Mouse (Mus musculus) CH12.LX (cell line): ENCODE measurements around the gene Osbpl5. TPM values are rescaled to one million over a fixed set of nuclear protein-coding genes. Genes with fewer than 3 reads are reported as not detected.

Experiments used
- DNase-seq: peaks from one replicate; pipeline ENCODE4 v3.0.0-alpha.2; 2013; ENCODE audit errors: extremely low read depth
- H3K27ac ChIP-seq: 2 replicates; pipeline ENCODE4 v1.5.1; 2012; ENCODE audit warnings: low read depth, mild to moderate bottlenecking, control low read depth, moderate library complexity; ENCODE audit not compliant: insufficient read depth
- H3K27me3 ChIP-seq: replicated peaks from 2 replicates; pipeline ENCODE3; 2012; ENCODE audit warnings: inconsistent platforms
- H3K36me3 ChIP-seq, 2 experiments: replicated peaks in 1 of 2; 2 replicates each; pipeline versions ENCODE3 to v1.6.1; 2012; ENCODE audit warnings: inconsistent platforms in 1 of 2, low read length in 1 of 2, mild to moderate bottlenecking in 1 of 2, mixed read lengths in 1 of 2, moderate library complexity in 1 of 2; ENCODE audit not compliant: control insufficient read depth in 1 of 2, insufficient read depth in 1 of 2
- H3K4me1 ChIP-seq, 2 experiments: 2 replicates each; pipeline ENCODE4 v1.6.1; 2012; ENCODE audit warnings: inconsistent platforms in 1 of 2, moderate library complexity in 1 of 2; ENCODE audit not compliant: insufficient read depth in 2 of 2, control insufficient read depth in 1 of 2
- H3K4me2 ChIP-seq: 2 replicates; pipeline ENCODE4 v1.6.1; 2012; ENCODE audit warnings: low read depth, mild to moderate bottlenecking, control low read depth; ENCODE audit not compliant: poor library complexity, insufficient read depth, severe bottlenecking
- H3K4me3 ChIP-seq, 3 experiments: fragments of 150-350 bp in 1 of 3; sonication (generic) in 1 of 3; replicated peaks in 1 of 3; 2 replicates each; pipeline versions ENCODE3 to v1.5.1; 2011 to 2012; ENCODE audit warnings: low read depth in 2 of 3, low read length in 2 of 3, mild to moderate bottlenecking in 2 of 3, moderate library complexity in 2 of 3, control low read depth in 1 of 3, improper control_type of control experiment in 1 of 3, inconsistent platforms in 1 of 3, mixed read lengths in 1 of 3; ENCODE audit not compliant: poor library complexity in 1 of 3
- H3K79me2 ChIP-seq: replicated peaks from 2 replicates; pipeline ENCODE4 v1.6.1; 2012; ENCODE audit warnings: mild to moderate bottlenecking, moderate library complexity; ENCODE audit not compliant: control insufficient read depth, poor library complexity, insufficient read depth, severe bottlenecking; ENCODE audit errors: extremely low read depth
- H3K9ac ChIP-seq: 2 replicates; pipeline ENCODE4 v1.6.1; 2012; ENCODE audit warnings: low read depth, mild to moderate bottlenecking, control low read depth, moderate library complexity; ENCODE audit not compliant: insufficient read depth
- H3K9me3 ChIP-seq: replicated peaks from 2 replicates; pipeline ENCODE3; 2012; ENCODE audit warnings: low read length, inconsistent platforms, mixed read lengths
- BHLHE40 ChIP-seq: IDR thresholded peaks from 2 replicates; pipeline ENCODE4 v1.6.1; 2011; ENCODE audit warnings: mild to moderate bottlenecking, low read depth, low read length, improper control_type of control experiment
- CHD1 ChIP-seq: IDR thresholded peaks from 2 replicates; pipeline ENCODE4 v1.6.1; 2012; ENCODE audit warnings: low read depth, low read length, improper control_type of control experiment, inconsistent platforms
- CTCF ChIP-seq, 2 experiments: IDR thresholded peaks in 1 of 2; conservative IDR thresholded peaks in 1 of 2; 2 replicates each; pipeline ENCODE4 v1.5.1; 2011 to 2012; ENCODE audit warnings: low read depth in 2 of 2, low read length in 2 of 2, improper control_type of control experiment in 1 of 2, inconsistent platforms in 1 of 2, mild to moderate bottlenecking in 1 of 2, moderate library complexity in 1 of 2
- E2F4 ChIP-seq: IDR thresholded peaks from 2 replicates; pipeline ENCODE4 v1.6.1; 2011; ENCODE audit warnings: low read depth, low read length, improper control_type of control experiment; ENCODE audit not compliant: insufficient replicate concordance
- ELF1 ChIP-seq: IDR thresholded peaks from 2 replicates; pipeline ENCODE4 v1.6.1; 2014; ENCODE audit warnings: low read depth, mild to moderate bottlenecking, inconsistent platforms, low read length, improper control_type of control experiment
- GABPA ChIP-seq: IDR thresholded peaks from 2 replicates; pipeline ENCODE4 v1.6.1; 2012; ENCODE audit warnings: low read depth, low read length, improper control_type of control experiment, inconsistent platforms; ENCODE audit not compliant: insufficient replicate concordance
- JUN ChIP-seq: IDR thresholded peaks from 2 replicates; pipeline ENCODE4 v1.6.1; 2011; ENCODE audit warnings: low read depth, mild to moderate bottlenecking, low read length, improper control_type of control experiment, moderate library complexity; ENCODE audit not compliant: insufficient read depth
- JUND ChIP-seq: conservative IDR thresholded peaks from 2 replicates; pipeline ENCODE4 v1.6.1; 2011; ENCODE audit warnings: low read depth, low read length, improper control_type of control experiment
- MAFK ChIP-seq: IDR thresholded peaks from 2 replicates; pipeline ENCODE4 v1.6.1; 2011; ENCODE audit warnings: low read length, improper control_type of control experiment; ENCODE audit not compliant: insufficient replicate concordance
- MAZ ChIP-seq: IDR thresholded peaks from 2 replicates; pipeline ENCODE4 v1.6.1; 2012; ENCODE audit warnings: low read depth, mild to moderate bottlenecking, inconsistent platforms, low read length, improper control_type of control experiment, moderate library complexity
- MEF2A ChIP-seq: IDR thresholded peaks from 2 replicates; pipeline ENCODE4 v1.6.1; 2014; ENCODE audit warnings: low read depth, mild to moderate bottlenecking, inconsistent platforms, low read length, improper control_type of control experiment, borderline replicate concordance
- MXI1 ChIP-seq: IDR thresholded peaks from 2 replicates; pipeline ENCODE4 v1.6.1; 2011; ENCODE audit warnings: mild to moderate bottlenecking, low read depth, low read length, improper control_type of control experiment
- MYC ChIP-seq: IDR thresholded peaks from 2 replicates; pipeline ENCODE4 v1.6.1; 2011; ENCODE audit warnings: low read depth, mild to moderate bottlenecking, improper control_type of control experiment, low read length
- NELFE ChIP-seq: IDR thresholded peaks from 2 replicates; pipeline ENCODE4 v1.6.1; 2011; ENCODE audit warnings: low read depth, low read length, improper control_type of control experiment
- PAX5 ChIP-seq: IDR thresholded peaks from 2 replicates; pipeline ENCODE4 v1.6.1; 2012; ENCODE audit warnings: low read length, inconsistent platforms, mixed read lengths
- POLR2A ChIP-seq: IDR thresholded peaks from 2 replicates; pipeline ENCODE4 v1.6.1; 2011; ENCODE audit warnings: low read depth, mild to moderate bottlenecking, improper control_type of control experiment, low read length
- RAD21 ChIP-seq: IDR thresholded peaks from 2 replicates; pipeline ENCODE4 v1.6.1; 2011; ENCODE audit warnings: low read depth, mild to moderate bottlenecking, low read length, improper control_type of control experiment, moderate library complexity
- RCOR1 ChIP-seq: conservative IDR thresholded peaks from 2 replicates; pipeline ENCODE4 v1.6.1; 2012; ENCODE audit warnings: low read depth, mild to moderate bottlenecking, inconsistent platforms, low read length, improper control_type of control experiment
- SMC3 ChIP-seq: IDR thresholded peaks from 2 replicates; pipeline ENCODE4 v1.6.1; 2011; ENCODE audit warnings: low read depth, low read length, improper control_type of control experiment
- UBTF ChIP-seq: IDR thresholded peaks from 2 replicates; pipeline ENCODE4 v1.6.1; 2012; ENCODE audit warnings: low read depth, mild to moderate bottlenecking, inconsistent platforms, low read length, improper control_type of control experiment, moderate library complexity
- USF2 ChIP-seq: conservative IDR thresholded peaks from 2 replicates; pipeline ENCODE4 v1.6.1; 2011; ENCODE audit warnings: low read depth, low read length, improper control_type of control experiment
- ZKSCAN1 ChIP-seq: IDR thresholded peaks from 2 replicates; pipeline ENCODE4 v1.6.1; 2012; ENCODE audit warnings: low read depth, inconsistent platforms, low read length, improper control_type of control experiment, borderline replicate concordance
- ZMIZ1 ChIP-seq: IDR thresholded peaks from 2 replicates; pipeline ENCODE4 v1.6.1; 2012; ENCODE audit warnings: low read depth, mild to moderate bottlenecking, inconsistent platforms, low read length, improper control_type of control experiment
- dilution Hi-C: fragments of 300-500 bp; cut with MboI; formaldehyde crosslinking; loops from 2 replicates; pipeline ENCODE4 v1.14.3; 2020; ENCODE audit warnings: low sequenced_read_pairs; ENCODE audit not compliant: extremely low pct_unique_long_range_greater_than_20kb, extremely low pct_ligation_motif_present
- in situ Hi-C: fragments of 300-500 bp; cut with MboI; formaldehyde crosslinking; loops from 3 replicates; pipeline ENCODE4 v1.14.3; 2019; ENCODE audit warnings: low sequenced_read_pairs, low pct_ligation_motif_present, low pct_unique_long_range_greater_than_20kb, mixed read lengths
- polyA plus RNA-seq: library from polyadenylated mRNA; unstranded; fragments of >175 nt; gene quantifications from 2 replicates; pipeline ENCODE4 v1.2.1, GENCODE M21; 2012; ENCODE audit warnings: low read depth; ENCODE audit not compliant: insufficient read length
- total RNA-seq, 2 experiments: library from RNA; depleted of rRNA; stranded (reverse); fragments of 300-350 nt in 1 of 2; fragments of >200 nt in 1 of 2; gene quantifications; 2 replicates each; pipeline ENCODE4 v1.2.3; 2012 to 2014

The Osbpl5 gene
- total and polyA plus RNA-seq, 3 experiments, result 1.1 to 2.2 (median 1.7) TPM

DNA sequence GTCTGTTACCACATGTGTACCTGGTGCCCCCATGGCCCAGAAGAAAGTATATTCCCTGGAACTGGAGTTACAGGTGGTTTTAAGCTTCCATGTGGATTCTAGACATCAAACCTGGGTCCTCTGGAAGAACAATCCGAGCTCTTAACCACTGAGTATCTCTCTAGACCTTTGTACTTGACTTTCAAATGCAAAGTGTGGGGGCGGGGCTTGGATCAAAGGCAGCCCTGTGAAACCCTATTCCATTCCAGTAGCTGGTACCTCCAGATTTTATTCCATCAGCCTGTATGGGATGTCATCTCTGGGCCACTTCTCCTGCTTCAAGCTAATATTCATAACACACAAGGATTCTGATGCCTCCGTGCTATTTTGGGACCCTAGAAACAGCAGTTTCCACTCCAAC lies 19.4 kb upstream of the Osbpl5 start:
- no peak for TF ChIP-seq JUND
- no peak for TF ChIP-seq ZMIZ1
- TF ChIP-seq MYC, result no peak
- no peak for TF ChIP-seq MAZ
- TF ChIP-seq RCOR1, result no peak
- TF ChIP-seq GABPA, result no peak
- TF ChIP-seq ZKSCAN1, result no peak
- no peak for TF ChIP-seq UBTF
- TF ChIP-seq JUN, result no peak
- no peak for TF ChIP-seq MXI1
- no peak for TF ChIP-seq CHD1
- TF ChIP-seq CTCF (conservative IDR thresholded peaks at IDR 0.05 in 1 of 2, IDR thresholded peaks at IDR 0.05 in 1 of 2; ENCODE audit: low read depth in 2 of 2, low read length in 2 of 2), result no peak
- TF ChIP-seq RAD21, result no peak
- no peaks in the 10 kb centered on the region for H3K79me2 ChIP-seq
- DNase-seq, result no peak
- peaks cover 0 to 7% of the 10 kb centered on the region in 2 experiments; a peak in 2 of 4 replicates for H3K4me1 ChIP-seq
- H3K4me2 ChIP-seq, result no peak overlapping the region
- H3K9ac ChIP-seq, result no peak overlapping the region
- peaks cover 2 to 22% of the 10 kb centered on the region in 2 experiments for H3K36me3 ChIP-seq
- dilution Hi-C loops (no loop called here), in situ Hi-C loops (no loop called here)
- H3K27ac ChIP-seq, result no peak overlapping the region
- H3K27me3 ChIP-seq, result peaks cover 8% of the 10 kb centered on the region
- H3K9me3 ChIP-seq, result peaks cover 4% of the 10 kb centered on the region
- no peak overlapping the region for H3K4me3 ChIP-seq

DNA sequence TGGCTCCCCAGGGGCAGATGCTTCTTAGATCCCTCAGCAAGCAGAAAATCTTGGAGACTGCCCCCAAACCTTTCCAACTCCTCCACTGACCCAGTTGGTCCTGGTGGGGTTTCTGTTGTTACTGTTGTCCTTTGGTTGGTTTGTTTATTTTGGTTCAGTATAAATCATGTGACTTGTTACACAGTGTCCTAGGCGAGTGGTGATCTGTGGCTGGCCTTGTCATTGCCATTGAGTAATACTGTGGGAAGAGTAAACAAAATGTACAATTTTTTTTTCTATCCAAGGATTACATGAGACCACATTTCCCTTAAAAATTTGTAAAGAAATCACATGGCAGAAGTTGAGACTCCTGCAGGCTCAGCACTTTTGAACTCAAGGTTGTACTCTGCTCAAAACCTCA lies 12.7 kb upstream of the Osbpl5 start:
- TF ChIP-seq E2F4 (no peak), ELF1 (no peak), SMC3 (no peak), MEF2A (no peak), MAFK (no peak), POLR2A (no peak), NELFE (no peak), BHLHE40 (no peak), PAX5 (no peak), CTCF (conservative IDR thresholded peaks at IDR 0.05 in 1 of 2, IDR thresholded peaks at IDR 0.05 in 1 of 2; ENCODE audit: low read depth in 2 of 2, low read length in 2 of 2) (no peak), USF2 (no peak)
- H3K36me3 ChIP-seq, result no peaks in the 10 kb centered on the region
- H3K79me2 ChIP-seq, result no peaks in the 10 kb centered on the region
- H3K9me3 ChIP-seq, result peaks cover 4% of the 10 kb centered on the region
- no peaks in the 10 kb centered on the region for H3K4me1 ChIP-seq
- no peak overlapping the region for H3K9ac ChIP-seq
- H3K27ac ChIP-seq, result no peak overlapping the region
- no peak overlapping the region for H3K4me3 ChIP-seq
- H3K27me3 ChIP-seq, result peaks cover 67% of the 10 kb centered on the region
- DNase-seq, result no peak
- in situ Hi-C loops, result no loop called here
- dilution Hi-C loops, result no loop called here
- no peak overlapping the region for H3K4me2 ChIP-seq
